Mouse (Mus musculus): ENCODE results near the gene Cyp17a1.

- no peak for TF ChIP-seq CTCF (IDR thresholded peaks at IDR 0.05; ENCODE audit: insufficient read depth, low read depth, low read length)
- no peak for TF ChIP-seq POLR2A (IDR thresholded peaks at IDR 0.05; ENCODE audit: insufficient read depth, low read depth, low read length)
Measured at GRCm38 (mm10) chr19:46679720-46680383, 6.9 kb upstream of the Cyp17a1 start.

Measured in olfactory bulb, adult 2 months (tissue).